Comparison of ENCODE assay signal across 15 mouse cellular contexts in the genomic region with DNA sequence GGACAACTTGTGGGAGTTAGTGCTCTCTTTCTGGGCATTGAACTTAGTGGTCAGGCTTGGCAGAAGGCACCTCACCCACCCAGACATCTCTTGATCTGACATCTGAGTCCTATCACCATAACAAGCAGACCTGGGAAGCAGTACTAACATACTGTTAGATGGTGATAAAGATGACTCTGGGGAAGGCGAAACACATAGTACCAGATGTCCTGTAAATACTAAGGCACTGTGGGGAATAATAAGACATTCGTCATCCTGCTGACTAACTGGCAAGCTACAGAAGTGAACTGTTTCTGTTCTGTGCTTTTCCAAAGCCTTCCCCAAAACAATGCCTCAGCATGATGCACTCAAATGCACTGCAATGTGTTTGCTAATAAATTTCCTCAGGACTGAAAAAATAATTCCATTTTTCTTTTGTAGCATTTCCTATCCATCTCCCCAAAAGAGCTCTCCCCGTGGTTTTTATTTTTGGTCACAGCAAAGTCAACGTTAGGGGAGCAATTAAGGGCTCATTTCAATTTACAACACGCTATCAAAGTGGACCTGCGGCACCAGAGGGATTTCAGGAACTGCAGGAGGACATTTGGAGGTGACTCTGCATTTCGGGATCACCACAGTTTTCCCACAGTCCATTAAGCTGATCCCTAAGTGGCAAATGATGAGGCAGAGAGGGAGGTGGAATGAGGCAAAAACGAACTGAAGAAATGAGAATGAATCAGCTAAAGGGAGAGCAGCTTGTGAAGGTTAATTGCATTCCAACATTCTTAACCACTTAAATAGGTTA. TPM values are rescaled to one million over a fixed set of nuclear protein-coding genes. Genes with fewer than 3 reads are reported as not detected.
DNase-seq lines count a peak whose midpoint lies in the region; ATAC-seq and TF ChIP-seq lines count a peak whose summit lies in the region.
"Had no signal": no experiment of that assay in that cellular context is flagged by ENCODE, and none has a peak within 500 bp of the region (broad histone marks: within the 10 kb centered on the region; RNA-seq: fewer than 3 reads in every experiment).

No protein-coding gene starts in this region.

- H3K4me3 ChIP-seq in forebrain, embryonic 16.5 days (replicated peaks; ENCODE audit: low read length): no peak overlapping the region
- H3K4me3 ChIP-seq in forebrain, embryonic 13.5 days: no peak overlapping the region
- no peak overlapping the region for H3K4me3 ChIP-seq in intestine, embryonic 15.5 days (replicated peaks)
- no peak overlapping the region for H3K4me3 ChIP-seq in cerebellum, adult 2 months (replicated peaks; ENCODE audit: insufficient read depth, low read depth, low read length)
- H3K4me3 ChIP-seq: embryonic facial prominence, embryonic 12.5 days; midbrain, embryonic 10.5 days had no signal

- ATAC-seq in forebrain, embryonic 16.5 days: peak; percentile 33; the same call in 1 of the 2 replicates
- no peak for ATAC-seq in forebrain, embryonic 13.5 days
- ATAC-seq in intestine, embryonic 15.5 days: no peak

- no peak overlapping the region for H3K9ac ChIP-seq in forebrain, embryonic 16.5 days (replicated peaks; ENCODE audit: low read depth, low read length)
- H3K9ac ChIP-seq in forebrain, embryonic 13.5 days: no peak overlapping the region
- H3K9ac ChIP-seq in intestine, embryonic 15.5 days: no peak overlapping the region
- H3K9ac ChIP-seq: embryonic facial prominence, embryonic 12.5 days had no signal

- H3K27me3 ChIP-seq in forebrain, embryonic 16.5 days (replicated peaks; ENCODE audit: control insufficient read depth, insufficient read depth, low read length): no peaks in the 10 kb centered on the region
- peaks cover 3% of the 10 kb centered on the region; the same call in 1 of the 2 replicates for H3K27me3 ChIP-seq in forebrain, embryonic 13.5 days
- no peaks in the 10 kb centered on the region for H3K27me3 ChIP-seq in intestine, embryonic 15.5 days (replicated peaks)
- H3K27me3 ChIP-seq in cerebellum, adult 2 months (ENCODE audit: control insufficient read depth, insufficient read depth, low read length): no peaks in the 10 kb centered on the region

- no peak for TF ChIP-seq CTCF in cerebellum, adult 2 months (IDR thresholded peaks at IDR 0.05; ENCODE audit: borderline replicate concordance, insufficient read depth, low read depth, low read length)

- no peak for TF ChIP-seq POLR2A in cerebellum, adult 2 months (IDR thresholded peaks at IDR 0.05; ENCODE audit: borderline replicate concordance, insufficient read depth, low read length)

- no peaks in the 10 kb centered on the region for H3K36me3 ChIP-seq in forebrain, embryonic 16.5 days (ENCODE audit: control insufficient read depth, insufficient read depth)
- no peaks in the 10 kb centered on the region for H3K36me3 ChIP-seq in forebrain, embryonic 13.5 days (ENCODE audit: poor library complexity, severe bottlenecking)
- H3K36me3 ChIP-seq in intestine, embryonic 15.5 days: no peaks in the 10 kb centered on the region
- H3K36me3 ChIP-seq: embryonic facial prominence, embryonic 12.5 days; midbrain, embryonic 10.5 days had no signal

- H3K9me3 ChIP-seq in forebrain, embryonic 16.5 days (ENCODE audit: control insufficient read depth, low read length): no peaks in the 10 kb centered on the region
- H3K9me3 ChIP-seq in forebrain, embryonic 13.5 days (replicated peaks): no peaks in the 10 kb centered on the region
- no peaks in the 10 kb centered on the region for H3K9me3 ChIP-seq in intestine, embryonic 15.5 days
- H3K9me3 ChIP-seq: embryonic facial prominence, embryonic 12.5 days; midbrain, embryonic 10.5 days had no signal

- no peaks in the 10 kb centered on the region for H3K4me1 ChIP-seq in forebrain, embryonic 16.5 days (replicated peaks; ENCODE audit: control insufficient read depth, insufficient read depth, low read length)
- H3K4me1 ChIP-seq in forebrain, embryonic 13.5 days: no peaks in the 10 kb centered on the region; the same call in 1 of the 2 replicates
- H3K4me1 ChIP-seq in intestine, embryonic 15.5 days (replicated peaks): no peaks in the 10 kb centered on the region
- H3K4me1 ChIP-seq in cerebellum, adult 2 months (ENCODE audit: control insufficient read depth, insufficient read depth, low read length): peaks cover 5% of the 10 kb centered on the region; the same call in 1 of the 2 replicates
- H3K4me1 ChIP-seq: midbrain, embryonic 10.5 days had no signal

- H3K4me2 ChIP-seq in forebrain, embryonic 16.5 days (ENCODE audit: low read length): no peak overlapping the region
- H3K4me2 ChIP-seq in forebrain, embryonic 13.5 days: no peak overlapping the region
- H3K4me2 ChIP-seq in intestine, embryonic 15.5 days (replicated peaks): no peak overlapping the region
- H3K4me2 ChIP-seq: embryonic facial prominence, embryonic 12.5 days had no signal

- 37% methylated on average over 8 of the region's 8 CpGs for WGBS in forebrain, embryonic 16.5 days
- WGBS in forebrain, embryonic 13.5 days: 41% methylated on average over 8 of the region's 8 CpGs
- 32% methylated on average over 8 of the region's 8 CpGs for WGBS in intestine, embryonic 15.5 days
- WGBS in cerebellum, adult 2 months: 19% methylated on average over 8 of the region's 8 CpGs

- DNase-seq in layer of hippocampus, adult 9-11 months: peak; percentile 35
- no peak for DNase-seq in layer of hippocampus, adult 9-10 months (ENCODE audit: low spot score)
- DNase-seq in Muller cell, postnatal 12 days (ENCODE audit: inconsistent ontology term): peak; percentile 49
- DNase-seq in mesoderm, embryonic 11.5 days (ENCODE audit: low read depth, low spot score): peak; percentile 67
- no peak for DNase-seq in cerebellum, adult 2 months
- DNase-seq: cerebellum, postnatal 14 days; kidney, adult 11 months; kidney, postnatal 4 days; lung, adult 18-20 months; thymus, adult 2 months had no signal

- no peak overlapping the region for H3K27ac ChIP-seq in forebrain, embryonic 16.5 days (ENCODE audit: low read length)
- no peak overlapping the region for H3K27ac ChIP-seq in forebrain, embryonic 13.5 days
- H3K27ac ChIP-seq in intestine, embryonic 15.5 days: no peak overlapping the region
- H3K27ac ChIP-seq in cerebellum, adult 2 months (ENCODE audit: insufficient read depth, low read length): no peak overlapping the region
- H3K27ac ChIP-seq: embryonic facial prominence, embryonic 12.5 days; midbrain, embryonic 10.5 days had no signal

RNA-seq across cellular contexts. Expression of a gene that starts 41.2 kb away (rescaled TPM):
- polyA plus RNA-seq in forebrain, embryonic 16.5 days (2015; fragmentation: Nextera tagmentation; extraction: Ambion mirVana): 61.5 and 61.6 TPM in 2 replicates
- 33.5 and 37.5 TPM in 2 replicates for polyA plus RNA-seq in forebrain, embryonic 13.5 days (2015; fragmentation: Nextera tagmentation; extraction: Ambion mirVana)
- 71.1 and 76.5 TPM in 2 replicates for polyA plus RNA-seq in intestine, embryonic 15.5 days (2015; fragmentation: Nextera tagmentation; extraction: Ambion mirVana)
- 72.2 and 76.8 TPM in 2 replicates for polyA plus RNA-seq in cerebellum, adult 2 months (2012; rRNA removed)

Comparison
In these comparisons a context has a peak if more than half of its experiments do, and no peak if none do; other contexts are left out.
1. DNase-seq: peak in layer of hippocampus, adult 9-11 months (single experiment), Muller cell, postnatal 12 days (single experiment) and mesoderm, embryonic 11.5 days (single experiment); none in layer of hippocampus, adult 9-10 months (single experiment) and cerebellum, adult 2 months (0 of 2).